Mouse (Mus musculus) embryo, embryonic 10.5 days (tissue): ENCODE data around the gene Dscam.
"Not testable (repeated sequence)": the region's sequence is repeated elsewhere in the genome, so short reads cannot be mapped to it uniquely, and the experiment has no call there.

Experiments used
- DNase-seq: peaks from one replicate; pipeline ENCODE4 v3.0.0-alpha.2; 2015; ENCODE audit warnings: low spot score

Dscam gene

GRCm38 (mm10) chr16:96934795-96935194 is 235.8 kb downstream of the Dscam start:
- no peak for DNase-seq

GRCm38 (mm10) chr16:96932211-96932610 is 238.3 kb downstream of the Dscam start:
- no peak for DNase-seq

- no peak for DNase-seq
Observed at GRCm38 (mm10) chr16:96931771-96932170, 238.8 kb downstream of the Dscam start.

GRCm38 (mm10) chr16:96928011-96928410 is 242.5 kb downstream of the Dscam start:
- no peak for DNase-seq

DNA sequence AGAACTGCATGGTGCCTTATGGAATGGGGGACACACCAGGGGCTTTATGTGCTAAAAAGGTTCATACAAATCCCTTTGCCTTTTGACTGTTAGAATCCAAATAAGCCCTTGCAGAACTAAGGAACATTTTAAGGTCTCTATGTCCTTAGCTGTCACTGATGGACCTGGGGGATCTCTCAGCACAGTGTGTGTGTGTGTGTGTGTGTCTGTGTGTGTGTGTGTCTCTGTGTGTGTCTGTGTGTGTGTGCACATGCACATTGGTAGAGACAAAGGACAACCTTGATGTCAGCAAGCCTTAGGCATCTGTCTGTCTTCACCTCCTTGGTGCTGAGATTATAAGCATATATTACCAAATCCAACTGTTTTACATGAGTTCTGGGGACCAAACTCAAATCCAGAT is 243.1 kb downstream of the Dscam start:
- no peak for DNase-seq

GRCm38 (mm10) chr16:96926977-96927376 is 243.6 kb downstream of the Dscam start:
- DNase-seq = no peak

GRCm38 (mm10) chr16:96923941-96924340 is 246.6 kb downstream of the Dscam start:
- no peak for DNase-seq

GRCm38 (mm10) chr16:96914495-96914894 is 256.1 kb downstream of the Dscam start:
- DNase-seq = no peak

GRCm38 (mm10) chr16:96912836-96913235 is 257.7 kb downstream of the Dscam start:
- no peak for DNase-seq

DNA sequence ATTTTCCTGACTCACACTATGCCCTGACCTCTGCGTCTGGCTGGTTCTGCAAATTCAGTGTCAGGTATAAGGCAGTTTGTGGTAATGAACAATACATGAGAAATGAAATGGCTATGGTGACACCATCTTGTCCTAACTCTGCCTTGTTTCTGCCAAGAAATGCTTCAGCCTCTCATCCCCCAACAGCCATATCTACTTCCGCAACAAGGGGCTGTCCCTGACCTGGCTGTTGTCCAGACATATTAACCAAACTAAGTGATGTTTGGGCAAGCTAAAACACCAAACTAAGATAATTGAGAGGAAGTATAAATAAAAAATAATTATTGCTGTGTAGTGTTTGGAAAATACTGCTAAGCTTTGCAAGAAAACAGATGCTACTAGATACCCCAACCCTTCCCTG is 258.4 kb downstream of the Dscam start:
- no peak for DNase-seq

DNA sequence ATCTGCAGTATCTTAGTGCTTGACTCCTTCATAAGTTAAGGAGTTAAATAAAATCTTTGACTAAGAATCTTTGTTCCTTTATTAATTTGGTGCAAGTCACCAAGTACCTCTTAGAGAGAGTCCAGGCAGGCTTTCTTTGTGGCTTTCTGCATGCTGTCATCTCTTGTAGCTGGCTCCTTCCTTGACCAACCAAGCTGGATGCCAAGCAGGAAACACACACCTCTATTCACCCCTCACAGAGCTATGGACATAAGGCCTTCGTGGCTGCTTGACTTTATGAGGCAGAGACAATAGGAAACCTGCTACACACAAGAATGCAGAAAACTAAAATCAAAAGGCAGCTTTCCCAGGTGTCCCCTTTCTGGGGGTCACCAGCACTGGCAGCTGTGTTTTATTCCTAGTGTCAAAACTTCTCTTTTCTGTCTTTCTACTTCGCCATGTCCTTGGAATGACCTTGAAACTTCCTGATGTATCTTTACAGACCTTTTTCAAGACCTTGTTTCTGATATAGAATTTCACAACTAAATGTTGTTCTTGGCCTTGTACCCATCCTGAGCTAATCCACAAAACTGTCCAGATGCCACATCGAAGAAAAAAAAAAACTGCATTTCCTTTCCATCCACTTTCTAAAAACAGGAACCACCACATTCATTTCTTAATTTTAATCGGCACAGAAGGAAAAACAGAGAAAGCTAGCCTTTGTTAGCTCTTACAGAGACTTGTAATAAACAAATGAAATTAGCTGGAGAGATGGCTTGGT is 260.0 kb downstream of the Dscam start:
- no peak for DNase-seq

DNA sequence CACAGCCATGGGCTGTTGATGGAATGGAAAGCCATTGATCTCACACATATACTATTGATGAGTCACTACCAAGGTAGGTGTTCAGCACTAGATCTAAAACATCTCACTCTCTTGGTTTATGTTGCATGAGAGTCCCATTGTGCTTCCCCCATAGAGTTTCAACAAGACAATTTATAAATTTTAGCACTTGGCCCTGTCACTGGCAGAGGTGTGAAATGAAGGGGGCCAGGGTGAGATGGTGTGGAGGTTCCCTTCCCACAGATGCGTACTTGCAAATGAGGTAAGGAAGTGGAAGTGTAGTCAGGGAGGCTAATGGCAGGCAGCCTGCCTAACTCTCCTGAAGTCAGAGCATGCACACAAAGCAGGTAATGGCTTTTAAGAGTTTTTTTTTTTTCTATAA is 262.7 kb downstream of the Dscam start:
- no peak for DNase-seq

DNA sequence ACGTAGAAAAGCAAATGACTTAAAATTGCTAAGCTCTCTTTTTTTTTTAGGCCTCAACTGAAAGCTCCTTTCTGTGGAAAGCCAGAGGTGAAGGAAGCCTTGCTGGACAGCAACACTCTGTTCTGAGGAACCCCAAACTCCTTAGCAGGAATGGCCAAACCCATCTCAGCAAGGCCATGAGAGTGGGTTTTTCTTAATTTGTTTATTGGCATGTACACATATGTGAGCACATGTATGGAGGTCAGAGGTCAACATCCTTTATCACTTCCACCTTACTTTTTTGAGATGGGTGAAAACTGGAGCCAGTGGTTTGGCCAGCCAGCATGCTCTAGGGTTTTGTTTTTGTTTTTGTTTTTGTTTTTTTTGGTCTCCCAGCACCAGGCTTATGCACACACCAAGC is 263.5 kb downstream of the Dscam start:
- DNase-seq = no peak

- DNase-seq = no peak
Observed at GRCm38 (mm10) chr16:96906630-96907029, 263.9 kb downstream of the Dscam start.

GRCm38 (mm10) chr16:96904761-96905160 is 265.8 kb downstream of the Dscam start:
- no peak for DNase-seq

GRCm38 (mm10) chr16:96904359-96904758 is 266.2 kb downstream of the Dscam start:
- peak; percentile 41 for DNase-seq

GRCm38 (mm10) chr16:96902596-96902995 is 268.0 kb downstream of the Dscam start:
- DNase-seq = no peak

- DNase-seq = no peak
Observed at GRCm38 (mm10) chr16:96901234-96902014, 269.1 kb downstream of the Dscam start.

DNA sequence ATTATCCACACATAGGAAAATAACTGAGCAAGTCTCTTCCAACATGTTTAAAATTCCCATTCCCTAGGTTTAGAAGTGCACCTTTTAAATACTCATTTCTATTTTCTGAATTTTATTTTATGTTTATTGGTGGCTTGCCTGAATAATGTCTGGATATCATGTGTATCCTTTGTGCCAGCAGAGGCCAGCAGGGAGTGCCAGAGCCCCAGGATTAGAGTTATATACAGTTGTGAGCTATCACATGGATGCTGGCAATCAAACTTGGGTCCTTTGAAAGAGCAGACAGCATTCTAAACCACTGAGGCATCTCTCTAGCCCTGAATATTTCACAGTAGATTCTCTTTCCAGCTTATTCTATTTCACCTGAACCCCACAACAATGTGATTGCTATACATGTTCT is 271.2 kb downstream of the Dscam start:
- no peak for DNase-seq

- peak; percentile 72 for DNase-seq
Observed at GRCm38 (mm10) chr16:96896510-96897133, 273.9 kb downstream of the Dscam start.

DNA sequence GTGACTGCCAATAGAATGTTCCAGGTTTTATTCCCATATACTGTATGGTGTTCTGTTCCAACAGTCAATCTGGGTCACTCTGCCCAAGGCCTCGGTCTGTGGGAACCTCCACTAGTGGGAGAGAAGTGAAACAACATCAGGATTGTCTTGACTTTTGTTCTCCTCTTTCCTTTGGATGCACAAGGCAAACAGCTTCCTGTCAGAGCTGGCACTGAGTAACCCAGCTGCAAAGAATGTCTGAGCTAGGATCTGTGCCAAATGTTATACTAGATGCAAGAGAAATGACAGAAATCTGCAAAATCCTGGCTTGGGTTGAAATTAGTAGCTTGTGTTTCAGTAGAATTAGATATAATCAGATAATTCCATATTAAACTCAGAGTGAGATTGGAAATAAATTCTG is 282.5 kb downstream of the Dscam start:
- DNase-seq = no peak

- no peak for DNase-seq
Observed at GRCm38 (mm10) chr16:96885817-96886216, 284.7 kb downstream of the Dscam start.

DNA sequence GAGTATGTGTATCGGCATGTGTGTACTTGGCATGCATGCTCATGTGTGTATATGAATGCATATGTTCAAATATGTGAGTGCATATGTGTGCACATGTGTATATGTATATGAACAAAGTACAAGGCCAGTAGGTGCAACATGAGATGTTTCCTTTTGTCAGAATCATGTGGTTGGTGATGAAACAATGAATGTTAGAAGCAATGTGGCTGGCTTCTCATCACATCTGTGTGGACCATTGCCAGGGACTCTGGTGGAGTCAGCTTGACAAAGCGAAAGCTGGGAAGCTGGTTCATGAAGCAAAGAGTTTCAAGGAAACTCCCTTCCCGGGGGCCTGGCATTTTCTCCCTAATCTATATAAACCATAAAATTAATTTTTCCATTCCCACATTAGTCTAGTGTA is 286.0 kb downstream of the Dscam start:
- DNase-seq = not testable (repeated sequence)
